Mouse (Mus musculus) hindbrain, embryonic 11.5 days (tissue): ENCODE measurements at regions not wholly inside any gene's neighbourhood (a gene's known extent, or its start where the extent isn't known, plus 50 kb on each side); places are given as distances from the start of the nearest gene placed in this dataset.
"Not testable (repeated sequence)": the region's sequence is repeated elsewhere in the genome, so short reads cannot be mapped to it uniquely, and the experiment has no call there.

ENCODE experiments used
- ATAC-seq: fragments of 200-750 bp; cut with Nextera tagmentation; 2 replicates; pipeline ENCODE4 v1.8.0; 2017; ENCODE audit warnings: mild to moderate bottlenecking, moderate TSS enrichment, moderate library complexity; ENCODE audit not compliant: low FRiP score
- DNase-seq: peaks from one replicate; pipeline ENCODE4 v3.0.0-alpha.2; 2015; ENCODE audit warnings: low spot score
- H3K27ac ChIP-seq: fragments of 300-500 bp; sonication (generic); 2 replicates; pipeline ENCODE4 v1.5.1; 2014; ENCODE audit warnings: mild to moderate bottlenecking, low read depth, low read length
- H3K27me3 ChIP-seq: fragments of 300-500 bp; sonication (generic); 2 replicates; pipeline ENCODE4 v1.6.1; 2014; ENCODE audit warnings: mild to moderate bottlenecking, low read length, moderate library complexity, mixed read lengths; ENCODE audit not compliant: control insufficient read depth, insufficient read depth
- H3K36me3 ChIP-seq: fragments of 300-500 bp; sonication (generic); 2 replicates; pipeline ENCODE4 v1.6.1; 2014; ENCODE audit warnings: mild to moderate bottlenecking, low read length, moderate library complexity, mixed read lengths; ENCODE audit not compliant: control insufficient read depth, insufficient read depth
- H3K4me1 ChIP-seq: fragments of 300-500 bp; sonication (generic); replicated peaks from 2 replicates; pipeline ENCODE4 v1.6.1; 2014; ENCODE audit warnings: low read length, mixed read lengths; ENCODE audit not compliant: control insufficient read depth, insufficient read depth
- H3K4me2 ChIP-seq: fragments of 300-500 bp; sonication (generic); replicated peaks from 2 replicates; pipeline ENCODE4 v1.6.1; 2014; ENCODE audit warnings: mild to moderate bottlenecking, low read depth, low read length
- H3K4me3 ChIP-seq: fragments of 300-500 bp; sonication (generic); 2 replicates; pipeline ENCODE4 v1.5.1; 2014; ENCODE audit warnings: low read depth, low read length
- H3K9ac ChIP-seq: fragments of 300-500 bp; sonication (generic); 2 replicates; pipeline ENCODE4 v1.6.1; 2014; ENCODE audit warnings: low read depth, low read length
- H3K9me3 ChIP-seq: fragments of 300-500 bp; sonication (generic); 2 replicates; pipeline ENCODE4 v1.6.1; 2016; ENCODE audit warnings: low read length; ENCODE audit not compliant: control insufficient read depth
- WGBS: fragments of 180-500 bp; shearing (Covaris S2); extraction: QIAGEN DNeasy Blood & Tissue Kit; methylation state at CpG from one replicate; pipeline ENCODE4 v1.1.7; 2014; 5-methylcytosine and 5-hydroxymethylcytosine counted together

DNA sequence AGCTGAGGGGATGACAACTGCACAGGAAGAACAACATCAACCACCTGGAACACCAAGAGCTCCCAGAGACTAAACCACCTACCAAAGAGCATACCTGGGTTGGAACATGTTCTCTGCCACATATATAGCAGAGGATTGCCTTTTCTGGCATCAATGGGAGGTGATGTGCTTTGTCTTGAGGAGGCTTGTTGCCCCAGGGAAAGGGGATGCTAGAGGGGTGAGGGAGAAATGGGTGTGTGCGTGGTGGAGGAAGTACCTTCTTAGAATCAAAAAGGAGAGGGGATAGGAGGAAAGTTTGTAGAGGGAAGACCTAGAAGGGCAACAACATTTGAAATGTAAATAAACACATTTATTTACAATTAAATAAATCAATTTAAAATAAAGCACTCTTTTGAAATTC lies 358.5 kb upstream of the Pfkp start:
- Histone ChIP-seq H3K4me1 (no peaks in the 10 kb centered on the region), H3K27me3 (no peaks in the 10 kb centered on the region), H3K36me3 (no peaks in the 10 kb centered on the region), H3K9ac (no peak overlapping the region), H3K4me3 (no peak overlapping the region), H3K27ac (no peak overlapping the region), H3K9me3 (no peaks in the 10 kb centered on the region), H3K4me2 (no peak overlapping the region)
- no peak for ATAC-seq
- DNase-seq = no peak
- WGBS = 86% methylated on average over 1 of the region's 1 CpGs

DNA sequence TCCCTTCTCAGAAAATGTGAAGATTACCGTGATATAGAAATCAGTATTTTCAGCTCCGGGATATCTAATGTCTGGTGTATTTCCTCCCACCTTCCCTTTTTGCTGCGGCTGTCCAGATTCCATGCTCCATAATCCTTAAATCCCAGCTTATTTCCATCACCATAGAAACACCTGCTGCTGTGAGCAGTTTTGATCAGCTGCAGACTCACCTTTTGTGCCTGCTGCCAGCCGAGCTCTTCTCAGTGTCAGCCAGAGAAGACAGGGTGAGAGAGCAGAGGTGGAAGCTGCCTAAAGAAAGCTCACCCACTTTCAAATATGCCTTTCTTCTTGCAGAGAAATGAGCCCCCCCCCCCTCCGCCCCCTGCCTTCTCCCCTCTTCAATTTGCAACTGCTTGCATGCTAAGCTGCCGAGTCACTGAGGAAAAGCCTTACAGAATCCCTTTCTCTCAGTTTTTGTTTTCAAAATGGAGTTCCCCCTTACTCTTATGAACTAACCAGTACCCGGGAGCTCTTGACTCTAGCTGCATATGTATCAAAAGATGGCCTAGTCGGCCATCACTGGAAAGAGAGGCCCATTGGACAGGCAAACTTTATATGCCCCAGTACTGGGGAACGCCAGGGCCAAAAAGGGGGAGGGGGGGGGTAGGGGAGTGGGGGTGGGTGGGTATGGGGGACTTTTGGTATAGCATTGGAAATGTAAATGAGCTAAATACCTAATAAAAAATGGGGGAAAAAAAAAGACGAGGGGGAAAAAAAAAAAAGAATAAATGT lies 350.1 kb upstream of the Pfkp start:
- H3K9ac ChIP-seq, H3K27me3 ChIP-seq, H3K36me3 ChIP-seq, ATAC-seq, H3K4me1 ChIP-seq, H3K9me3 ChIP-seq, DNase-seq, H3K27ac ChIP-seq, H3K4me2 ChIP-seq, H3K4me3 ChIP-seq: not testable (repeated sequence)
- WGBS = 50% methylated on average over 10 of the region's 10 CpGs

DNA sequence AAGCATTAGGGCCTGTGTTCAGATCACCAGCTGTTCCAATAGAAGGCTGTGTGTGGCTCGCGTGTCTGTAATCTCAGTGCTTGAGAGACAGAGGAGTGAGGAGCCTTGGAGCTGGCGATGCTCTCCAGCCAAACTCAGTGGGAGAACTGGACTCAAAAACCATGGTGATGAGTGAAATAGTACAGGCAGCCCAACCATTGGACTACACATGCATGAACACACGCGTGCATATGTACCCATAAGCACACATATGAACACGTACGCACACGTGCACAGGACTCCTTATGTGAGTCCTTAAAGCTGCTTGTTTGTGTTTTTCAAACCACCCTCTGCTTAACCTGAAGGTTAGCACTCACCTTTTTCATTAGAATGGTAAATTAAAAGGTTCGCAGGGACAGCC lies 349.5 kb upstream of the Pfkp start:
- 84% methylated on average over 9 of the region's 9 CpGs for WGBS
- DNase-seq (no peak), ATAC-seq (no peak)
- Histone ChIP-seq H3K4me3 (no peak overlapping the region), H3K36me3 (no peaks in the 10 kb centered on the region), H3K4me2 (no peak overlapping the region), H3K27ac (no peak overlapping the region), H3K4me1 (no peaks in the 10 kb centered on the region), H3K9ac (no peak overlapping the region), H3K27me3 (no peaks in the 10 kb centered on the region), H3K9me3 (no peaks in the 10 kb centered on the region)

DNA sequence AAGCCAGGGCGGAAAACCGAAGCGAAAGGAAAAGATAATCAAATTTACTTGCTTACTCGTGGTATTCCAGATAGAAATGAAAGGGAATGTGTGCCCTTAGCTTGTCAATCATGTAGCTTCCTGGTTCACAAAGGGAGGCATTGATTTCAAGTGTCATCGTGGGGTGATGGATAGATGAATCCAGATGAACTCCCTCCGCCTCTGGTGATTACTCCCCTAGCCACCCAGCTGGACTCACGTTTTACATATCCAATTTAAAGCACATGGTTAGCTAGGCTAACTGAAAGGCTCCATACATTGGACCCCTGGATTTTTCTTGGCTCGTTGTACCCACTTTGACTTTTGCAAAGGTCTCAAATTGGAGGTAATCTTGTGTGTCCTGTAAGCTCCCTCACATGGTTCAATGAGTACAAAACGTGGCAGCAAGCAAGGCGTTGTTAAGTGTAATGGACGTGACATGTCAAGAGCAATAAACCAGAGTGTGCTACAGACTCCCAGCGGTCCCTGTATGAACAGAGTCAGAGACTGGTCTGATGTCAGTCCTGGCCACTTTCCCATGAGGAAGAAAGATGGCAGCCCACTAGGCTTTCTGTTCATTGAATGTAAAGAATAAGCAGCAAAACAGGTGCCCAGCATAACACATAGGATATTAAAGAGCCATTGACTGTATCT lies 343.9 kb upstream of the Pfkp start:
- no peak overlapping the region for H3K9ac ChIP-seq
- no peak overlapping the region for H3K4me3 ChIP-seq
- no peaks in the 10 kb centered on the region for H3K36me3 ChIP-seq
- DNase-seq (peak; percentile 47), ATAC-seq (peak; percentile 75)
- H3K27ac ChIP-seq = peak overlapping the region; percentile 63
- H3K27me3 ChIP-seq = no peaks in the 10 kb centered on the region
- WGBS = 56% methylated on average over 12 of the region's 12 CpGs
- no peak overlapping the region for H3K4me2 ChIP-seq
- H3K4me1 ChIP-seq = no peaks in the 10 kb centered on the region
- no peaks in the 10 kb centered on the region for H3K9me3 ChIP-seq

DNA sequence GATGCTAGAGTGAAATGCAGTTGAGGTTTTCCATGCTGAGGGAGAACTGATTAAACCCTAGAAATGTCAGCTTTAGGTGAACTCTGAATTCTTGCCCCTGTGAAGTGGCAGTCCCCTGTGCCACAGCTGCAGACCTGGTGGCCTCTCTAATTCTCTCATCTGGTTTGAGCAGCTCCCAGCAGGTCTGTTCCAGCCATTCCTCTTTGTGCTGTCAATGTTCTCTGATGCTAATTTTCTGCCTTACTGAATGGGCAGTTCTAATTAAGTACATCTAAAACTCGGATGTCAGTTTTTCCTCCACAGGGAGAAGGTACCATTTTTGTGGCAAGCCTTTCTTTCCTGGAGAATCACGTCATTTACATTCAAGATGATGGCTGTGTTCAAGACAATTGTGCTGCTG lies 343.1 kb upstream of the Pfkp start:
- DNase-seq = peak; percentile 43

DNA sequence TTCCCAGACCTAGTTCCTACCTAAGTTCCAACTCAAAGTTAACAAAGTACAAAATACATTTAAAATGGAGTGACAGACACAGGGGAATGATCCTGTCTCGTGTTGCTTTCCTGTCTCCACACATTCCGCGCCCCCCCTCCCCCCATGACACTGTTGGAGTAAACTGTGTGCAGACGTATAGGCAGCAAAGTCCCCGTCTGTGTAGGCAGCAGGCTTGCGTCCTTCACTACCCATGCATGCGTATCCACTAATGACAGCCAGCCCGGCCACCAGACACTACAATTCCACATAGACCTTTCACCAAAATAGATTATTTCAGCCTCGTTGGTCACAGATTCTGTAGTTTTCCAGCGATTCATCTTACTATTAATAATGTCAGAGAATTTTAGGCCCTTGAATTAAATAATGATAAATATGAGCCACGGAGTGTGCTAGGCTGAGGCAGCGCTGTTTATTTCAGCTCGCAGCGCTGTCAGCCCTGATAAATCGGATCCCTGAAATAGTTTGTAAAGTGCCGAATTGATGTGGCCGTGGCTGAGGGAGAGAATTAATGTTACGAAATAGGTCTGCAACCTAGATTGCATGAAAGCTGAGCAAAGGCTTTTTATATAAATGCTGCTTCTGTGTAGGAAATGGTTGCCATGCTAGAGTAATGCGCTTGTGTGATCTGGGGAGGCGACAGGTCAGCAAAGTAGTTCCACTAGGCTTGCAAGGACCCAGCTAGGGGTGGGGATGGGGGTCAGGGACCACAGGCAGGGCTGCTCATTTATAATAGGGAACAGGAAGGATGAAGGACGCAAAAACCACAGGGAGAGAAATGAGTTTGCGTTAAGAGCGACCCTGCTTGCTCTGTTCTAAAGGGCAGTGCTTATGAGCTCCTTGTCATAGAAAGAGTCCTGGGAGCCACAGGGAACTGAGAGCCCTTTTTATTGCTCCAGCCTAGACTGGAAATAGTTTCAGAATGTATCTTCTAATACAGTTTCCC lies 336.7 kb upstream of the Pfkp start:
- Histone ChIP-seq H3K9me3 (no peaks in the 10 kb centered on the region), H3K4me3 (no peak overlapping the region), H3K9ac (no peak overlapping the region), H3K4me1 (no peaks in the 10 kb centered on the region), H3K27me3 (no peaks in the 10 kb centered on the region), H3K36me3 (no peaks in the 10 kb centered on the region), H3K4me2 (no peak overlapping the region), H3K27ac (no peak overlapping the region)
- ATAC-seq (peak; percentile 68), DNase-seq (peak; percentile 16)
- WGBS = 60% methylated on average over 23 of the region's 23 CpGs

More for the DNA sequence above, 343.1 kb upstream of the Pfkp start:
- no peak overlapping the region for H3K4me3 ChIP-seq
- H3K4me1 ChIP-seq = no peaks in the 10 kb centered on the region
- peak; percentile 86 for ATAC-seq
- no peaks in the 10 kb centered on the region for H3K36me3 ChIP-seq
- H3K27ac ChIP-seq = peak overlapping the region; percentile 63; the same call in 1 of the 2 replicates
- 21% methylated on average over 2 of the region's 2 CpGs for WGBS
- H3K27me3 ChIP-seq = no peaks in the 10 kb centered on the region
- no peak overlapping the region for H3K4me2 ChIP-seq
- no peaks in the 10 kb centered on the region for H3K9me3 ChIP-seq
- no peak overlapping the region for H3K9ac ChIP-seq

DNA sequence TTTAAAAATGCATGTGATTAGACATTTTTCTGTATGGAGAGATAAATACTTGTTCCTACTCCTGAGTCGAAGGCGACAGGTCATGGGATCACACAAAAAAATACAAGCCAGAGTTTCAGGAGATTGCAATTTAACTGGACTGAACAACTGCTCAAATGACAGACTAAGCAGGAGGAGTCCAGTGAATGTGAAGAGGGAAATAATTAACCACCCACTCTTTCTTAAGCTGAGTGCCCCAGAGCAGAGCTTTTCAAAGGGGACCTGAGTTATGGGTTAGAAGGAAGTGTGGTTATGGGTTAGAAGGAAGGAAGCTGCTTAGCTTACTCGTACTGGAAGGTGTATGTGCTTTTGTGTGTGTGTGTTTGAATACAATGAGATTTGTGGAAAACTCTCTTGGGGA lies 307.1 kb upstream of the Pfkp start:
- H3K9ac ChIP-seq = no peak overlapping the region
- DNase-seq = no peak
- no peaks in the 10 kb centered on the region for H3K9me3 ChIP-seq
- no peaks in the 10 kb centered on the region for H3K36me3 ChIP-seq
- no peak for ATAC-seq
- H3K4me1 ChIP-seq = no peaks in the 10 kb centered on the region
- H3K27ac ChIP-seq = no peak overlapping the region
- H3K4me3 ChIP-seq = no peak overlapping the region
- no peaks in the 10 kb centered on the region for H3K27me3 ChIP-seq
- WGBS = 63% methylated on average over 3 of the region's 3 CpGs
- no peak overlapping the region for H3K4me2 ChIP-seq

DNA sequence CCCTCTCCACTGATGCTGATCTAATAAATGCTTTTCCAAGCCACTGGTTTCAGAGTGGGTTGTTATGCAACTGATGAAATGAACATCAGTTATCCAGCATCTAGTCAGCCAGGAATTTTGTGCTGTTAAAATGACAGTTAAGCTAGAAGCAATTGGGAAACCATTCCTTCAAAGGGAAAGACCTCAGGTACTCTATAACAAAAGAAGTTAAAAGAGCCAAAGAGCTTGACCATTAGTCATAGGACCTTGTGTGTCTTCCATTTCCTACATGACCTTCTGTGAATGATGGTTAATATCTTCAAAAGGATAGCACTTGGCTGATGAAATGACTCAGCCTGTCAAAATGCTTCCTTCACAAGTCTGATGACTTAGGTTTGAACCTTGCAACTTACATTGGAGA lies 275.6 kb upstream of the Pfkp start:
- H3K9me3 ChIP-seq = no peaks in the 10 kb centered on the region
- H3K4me1 ChIP-seq = no peaks in the 10 kb centered on the region
- no peaks in the 10 kb centered on the region for H3K36me3 ChIP-seq
- DNase-seq (no peak), ATAC-seq (no peak)
- no peak overlapping the region for H3K4me3 ChIP-seq
- no peak overlapping the region for H3K9ac ChIP-seq
- H3K4me2 ChIP-seq = no peak overlapping the region
- H3K27ac ChIP-seq = no peak overlapping the region
- H3K27me3 ChIP-seq = no peaks in the 10 kb centered on the region
